Mouse (Mus musculus): ENCODE measurements around the gene Mxd4.

- TF ChIP-seq GATA1 (IDR thresholded peaks at IDR 0.05; ENCODE audit: low read length) = no peak
- no peak for TF ChIP-seq TAL1 (IDR thresholded peaks at IDR 0.05; ENCODE audit: low read length)
These were observed 43.3 kb upstream of the Mxd4 start for GRCm38 (mm10) chr5:34230599-34231485.

Measured in erythroblast, embryonic 14.5 days (primary cell).